Mouse (Mus musculus) bone marrow, adult 2 months (tissue): ENCODE measurements around the gene Parm1.

Experiments
- CTCF ChIP-seq: fragments of 200-500 bp; IDR thresholded peaks from 2 replicates; pipeline ENCODE4 v1.5.1; 2011; ENCODE audit warnings: low read length, control low read depth; ENCODE audit not compliant: control insufficient read depth, insufficient read depth
- POLR2A ChIP-seq: fragments of 200-500 bp; IDR thresholded peaks from 2 replicates; pipeline ENCODE4 v1.6.1; 2011; ENCODE audit warnings: low read depth, mild to moderate bottlenecking, control low read depth, low read length, borderline replicate concordance; ENCODE audit not compliant: control insufficient read depth

DNA sequence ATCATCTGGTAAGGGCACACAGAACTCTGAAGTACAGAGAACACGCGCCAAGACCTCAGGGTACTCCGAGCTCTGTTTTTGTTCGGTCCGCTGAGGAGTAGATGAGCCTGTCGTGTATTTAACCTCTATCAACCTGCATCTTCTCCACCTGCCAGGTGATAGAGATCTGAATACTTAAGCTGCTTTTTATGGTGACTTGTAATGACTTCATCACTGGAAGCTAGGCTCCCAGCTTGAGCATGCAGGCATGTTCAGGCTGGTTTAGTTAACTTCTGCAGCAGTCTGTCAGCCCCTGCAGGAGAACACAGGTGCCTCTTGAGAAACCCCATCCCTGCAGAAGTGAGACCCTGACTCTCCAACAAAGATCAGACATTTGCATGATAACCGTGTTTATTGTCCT lies 40.6 kb upstream of the Parm1 start:
- TF ChIP-seq CTCF = no peak
- no peak for TF ChIP-seq POLR2A
